Mouse (Mus musculus): ENCODE measurements at regions not wholly inside any gene's neighbourhood (a gene's known extent, or its start where the extent isn't known, plus 50 kb on each side); places are given as distances from the start of the nearest gene placed in this dataset.

DNA sequence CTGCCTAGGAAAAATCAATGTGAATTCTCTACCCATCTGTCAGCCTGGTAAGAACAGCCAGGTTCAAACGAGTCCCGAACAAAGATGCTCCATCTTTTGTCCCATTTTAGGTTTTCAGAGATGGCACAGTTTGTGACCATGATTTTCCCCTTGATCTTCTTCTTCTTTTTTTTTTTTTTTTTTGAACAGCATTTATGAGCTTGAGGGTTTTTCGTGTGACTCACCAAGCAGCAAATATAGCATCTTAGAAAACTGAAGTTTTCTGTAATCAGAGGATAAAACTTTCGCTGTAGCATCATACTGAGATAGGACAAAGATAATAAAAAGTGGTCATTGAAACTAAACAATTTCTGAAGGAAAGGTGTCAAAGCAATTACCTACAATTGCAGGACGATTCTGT lies 412.6 kb upstream of the Atp2b1 start:
- TF ChIP-seq POLR2A (IDR thresholded peaks at IDR 0.05; ENCODE audit: control insufficient read depth, extremely low read depth, insufficient read depth, low read length, poor library complexity) (no peak), CTCF (IDR thresholded peaks at IDR 0.05; ENCODE audit: borderline replicate concordance, control insufficient read depth, extremely low read depth, insufficient read depth, low read length, poor library complexity) (no peak)
